Mouse (Mus musculus): ENCODE results near the gene Bicc1.

Bicc1 gene

GRCm38 (mm10) chr10:70876522-70876921 is 283.0 kb downstream of the Bicc1 start:
- DNase-seq (ENCODE audit: low read depth, low spot score), result peak; percentile 48

DNA sequence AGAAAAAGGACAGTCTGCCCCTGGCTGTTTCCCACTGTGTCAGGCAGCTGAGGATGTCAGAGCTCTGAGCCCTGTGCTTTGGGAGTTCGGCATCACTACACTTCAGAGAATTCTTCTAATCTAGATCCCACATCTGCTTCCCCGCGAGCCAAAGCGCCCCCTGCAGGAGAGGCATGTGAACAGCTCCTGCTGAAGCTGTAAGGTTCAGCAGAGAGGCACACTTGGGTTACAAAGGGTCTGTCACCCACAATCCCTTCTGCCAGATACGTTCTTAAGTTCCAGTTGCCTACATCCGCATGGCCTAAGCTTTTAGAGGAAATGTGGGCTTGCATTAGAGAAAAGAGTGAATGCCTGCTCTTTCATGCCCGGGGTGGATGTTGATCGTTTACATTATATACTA is 283.4 kb downstream of the Bicc1 start:
- DNase-seq (ENCODE audit: low read depth, low spot score), result peak; percentile 84

DNA sequence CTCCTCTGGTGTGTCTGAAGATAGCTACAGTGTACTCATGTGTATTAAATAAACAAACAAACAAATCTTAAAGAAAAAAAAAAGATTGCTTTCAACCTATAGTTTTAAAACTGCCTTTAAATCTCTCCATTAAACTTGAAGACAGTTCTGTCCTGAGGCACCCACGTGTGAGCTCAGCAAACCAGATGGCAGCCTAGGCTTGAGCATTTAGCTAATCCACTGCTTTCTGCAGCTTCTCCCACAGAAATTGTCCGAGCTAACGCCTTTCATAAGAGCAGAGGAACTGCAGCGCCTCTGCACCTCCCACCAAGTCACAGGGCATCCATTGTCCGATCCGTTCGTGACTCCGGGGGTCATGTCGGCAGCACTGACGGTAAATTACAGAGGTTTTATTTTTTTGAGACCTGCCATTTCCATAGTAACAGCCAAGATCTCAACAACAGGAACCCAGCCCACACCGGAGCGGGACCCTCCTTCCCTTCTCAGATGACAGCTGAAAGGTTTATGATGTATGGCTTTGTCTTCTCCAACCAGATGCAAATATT is 284.4 kb downstream of the Bicc1 start:
- peak; percentile 38 for DNase-seq (ENCODE audit: low read depth, low spot score)
